Mouse (Mus musculus) midbrain, embryonic 11.5 days (tissue): Measurements from ENCODE around the gene Rnaset2a. TPM values are rescaled to one million over a fixed set of nuclear protein-coding genes. Genes with fewer than 3 reads are reported as not detected.
A peak's percentile ranks its signal among the peaks of the same experiment; 100 is the strongest.
"Not testable (repeated sequence)": the region's sequence is repeated elsewhere in the genome, so short reads cannot be mapped to it uniquely, and the experiment has no call there.

Experiments
- ATAC-seq: fragments of 200-750 bp; cut with Nextera tagmentation; 2 replicates; pipeline ENCODE4 v1.8.0; 2017; ENCODE audit warnings: moderate TSS enrichment, moderate library complexity; ENCODE audit not compliant: low FRiP score
- DNase-seq: peaks from one replicate; pipeline ENCODE4 v3.0.0; 2015; ENCODE audit warnings: low spot score; ENCODE audit errors: missing footprints
- H3K27ac ChIP-seq: fragments of 300-500 bp; sonication (generic); 2 replicates; pipeline ENCODE4 v1.5.1; 2014; ENCODE audit warnings: low read depth, low read length
- H3K27me3 ChIP-seq: fragments of 300-500 bp; sonication (generic); 2 replicates; pipeline ENCODE4 v1.6.1; 2014; ENCODE audit warnings: mild to moderate bottlenecking, low read length, moderate library complexity, mixed read lengths; ENCODE audit not compliant: control insufficient read depth, insufficient read depth
- H3K36me3 ChIP-seq: fragments of 300-500 bp; sonication (generic); 2 replicates; pipeline ENCODE4 v1.6.1; 2014; ENCODE audit warnings: mild to moderate bottlenecking, low read length, moderate library complexity, mixed read lengths; ENCODE audit not compliant: control insufficient read depth, insufficient read depth
- H3K4me1 ChIP-seq: fragments of 300-500 bp; sonication (generic); 2 replicates; pipeline ENCODE4 v1.6.1; 2014; ENCODE audit warnings: low read length; ENCODE audit not compliant: control insufficient read depth, insufficient read depth
- H3K4me2 ChIP-seq: fragments of 300-500 bp; sonication (generic); 2 replicates; pipeline ENCODE4 v1.6.1; 2014; ENCODE audit warnings: mild to moderate bottlenecking, moderate library complexity
- H3K4me3 ChIP-seq: fragments of 300-500 bp; sonication (generic); 2 replicates; pipeline ENCODE4 v1.5.1; 2014; ENCODE audit warnings: low read depth, low read length
- H3K9ac ChIP-seq: fragments of 300-500 bp; sonication (generic); 2 replicates; pipeline ENCODE4 v1.6.1; 2014; ENCODE audit warnings: low read length
- H3K9me3 ChIP-seq: fragments of 300-500 bp; sonication (generic); 2 replicates; pipeline ENCODE4 v1.6.1; 2016; ENCODE audit warnings: low read length; ENCODE audit not compliant: control insufficient read depth
- WGBS: fragments of 180-500 bp; shearing (Covaris S2); extraction: QIAGEN DNeasy Blood & Tissue Kit; methylation state at CpG from one replicate; pipeline ENCODE4 v1.1.7; 2014; 5-methylcytosine and 5-hydroxymethylcytosine counted together
- polyA plus RNA-seq: library from polyadenylated mRNA; unstranded; fragments of >200 nt; fragmentation: Nextera tagmentation; extraction: Ambion mirVana; gene quantifications from 2 replicates; pipeline ENCODE4 v1.2.1, GENCODE M21; 2014

The Rnaset2a gene
- polyA plus RNA-seq, 1 experiment from 2014 or later = 14.8 TPM

GRCm38 (mm10) chr17:8146931-8147330 is 966 bp downstream of the Rnaset2a start:
- DNase-seq, H3K4me1 ChIP-seq, H3K27me3 ChIP-seq, H3K9me3 ChIP-seq, H3K36me3 ChIP-seq, ATAC-seq, H3K27ac ChIP-seq: not testable (repeated sequence)
- H3K9ac ChIP-seq = peak overlapping the region; percentile 65; the same call in 1 of the 2 replicates
- WGBS = 29% methylated on average over 5 of the region's 5 CpGs
- peak overlapping the region; percentile 42 for H3K4me2 ChIP-seq
- H3K4me3 ChIP-seq = peak overlapping the region; percentile 43

- H3K4me1 ChIP-seq, ATAC-seq, H3K27ac ChIP-seq, H3K9ac ChIP-seq, H3K27me3 ChIP-seq, H3K4me2 ChIP-seq, H3K9me3 ChIP-seq, H3K4me3 ChIP-seq, H3K36me3 ChIP-seq, DNase-seq: not testable (repeated sequence)
- WGBS = 57% methylated on average over 13 of the region's 14 CpGs
These were observed 3.9 kb downstream of the Rnaset2a start for GRCm38 (mm10) chr17:8143802-8144673.

GRCm38 (mm10) chr17:8140210-8140609 is 7.7 kb downstream of the Rnaset2a start:
- not testable (repeated sequence) for H3K4me3 ChIP-seq, H3K9me3 ChIP-seq, ATAC-seq, H3K4me2 ChIP-seq, H3K9ac ChIP-seq, H3K27me3 ChIP-seq, DNase-seq, H3K27ac ChIP-seq, H3K4me1 ChIP-seq, H3K36me3 ChIP-seq
- 32% methylated on average over 3 of the region's 3 CpGs for WGBS

DNA sequence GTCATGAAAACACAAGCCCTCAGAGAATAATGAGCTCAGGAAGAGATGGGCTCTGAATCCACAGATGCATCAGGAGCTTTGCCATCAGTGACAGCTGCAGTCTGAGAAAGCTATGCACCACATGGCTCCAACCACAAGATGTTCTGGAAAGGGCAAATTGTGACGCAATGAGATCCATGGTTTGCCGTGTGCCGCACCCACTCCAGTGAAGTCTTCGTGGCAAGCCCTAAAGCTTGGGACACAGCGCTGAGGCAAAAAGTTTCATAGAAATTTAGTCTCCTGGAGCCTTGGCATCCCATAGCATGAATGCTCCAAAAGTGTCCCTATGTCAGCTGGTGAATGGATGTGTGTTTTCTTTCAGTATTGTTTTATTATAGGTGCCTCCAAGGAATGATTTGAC is 9.8 kb downstream of the Rnaset2a start:
- DNase-seq, ATAC-seq, H3K9me3 ChIP-seq, H3K4me1 ChIP-seq, H3K4me2 ChIP-seq, H3K9ac ChIP-seq, H3K4me3 ChIP-seq, H3K27ac ChIP-seq, H3K36me3 ChIP-seq, H3K27me3 ChIP-seq: not testable (repeated sequence)
- 97% methylated on average over 5 of the region's 5 CpGs for WGBS

- not testable (repeated sequence) for H3K9me3 ChIP-seq
These were observed 17.0 kb downstream of the Rnaset2a start for GRCm38 (mm10) chr17:8130849-8131248.

DNA sequence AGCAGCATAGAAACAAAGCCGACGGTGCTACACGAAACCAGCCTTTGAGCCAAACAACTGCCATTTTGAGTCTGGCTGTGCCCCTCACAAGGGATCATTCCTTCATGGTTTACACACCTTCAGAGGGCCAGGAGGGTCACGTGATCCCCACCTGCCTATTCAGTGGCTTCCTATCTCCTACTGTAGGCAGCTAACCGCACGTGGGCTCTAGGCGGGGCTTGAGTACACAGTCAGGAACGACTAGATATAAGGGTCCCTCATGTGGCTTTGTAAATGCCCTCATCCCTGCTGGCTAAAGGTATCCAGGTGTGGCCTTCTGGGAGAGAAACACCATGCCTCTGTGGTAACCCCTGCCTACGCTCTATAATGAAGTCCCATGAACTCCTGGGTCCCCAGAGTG is 18.3 kb downstream of the Rnaset2a start:
- H3K27ac ChIP-seq, H3K27me3 ChIP-seq, H3K4me2 ChIP-seq, H3K36me3 ChIP-seq, ATAC-seq, H3K4me1 ChIP-seq, H3K9me3 ChIP-seq, H3K4me3 ChIP-seq, DNase-seq, H3K9ac ChIP-seq: not testable (repeated sequence)
- WGBS = 84% methylated on average over 9 of the region's 9 CpGs

More at GRCm38 (mm10) chr17:8130849-8131248, 17.0 kb downstream of the Rnaset2a start:
- not testable (repeated sequence) for H3K27ac ChIP-seq, H3K27me3 ChIP-seq, H3K36me3 ChIP-seq, H3K9ac ChIP-seq, H3K4me2 ChIP-seq, ATAC-seq, H3K4me1 ChIP-seq, DNase-seq, H3K4me3 ChIP-seq
- no CpG with 5 or more reads among the region's 6 CpGs for WGBS

DNA sequence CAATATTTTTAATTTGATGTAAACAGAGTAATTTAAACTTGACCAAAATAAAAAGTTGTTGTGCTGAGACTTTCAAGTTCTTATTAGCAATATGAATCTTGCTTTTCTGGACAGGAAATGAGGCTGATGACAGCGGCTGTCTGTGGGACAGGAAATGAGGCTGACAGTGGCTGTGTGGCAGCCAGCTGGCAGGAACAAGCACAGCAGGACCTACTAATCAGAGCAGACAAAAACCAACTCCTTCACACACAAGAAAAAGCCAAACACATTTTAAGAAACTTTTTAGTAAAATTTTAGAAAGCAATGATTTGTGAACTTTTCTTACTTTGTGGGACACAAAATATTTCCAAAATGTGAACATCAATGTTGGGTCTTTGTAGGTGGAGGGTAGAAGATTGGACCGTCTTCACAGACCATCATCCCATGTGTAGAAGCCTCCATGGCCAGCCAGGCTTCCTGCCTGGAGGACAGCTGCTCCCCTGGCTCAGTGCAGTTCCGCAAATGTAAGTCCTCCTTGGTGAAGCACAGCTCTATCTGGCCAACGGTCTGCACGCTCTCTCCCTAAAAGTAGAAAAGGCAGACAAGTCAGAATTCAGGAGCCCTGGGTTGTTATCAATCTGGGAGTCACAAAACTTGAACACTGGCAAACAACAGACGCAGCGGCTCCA is 19.4 kb downstream of the Rnaset2a start:
- not testable (repeated sequence) for H3K4me2 ChIP-seq, H3K27ac ChIP-seq

GRCm38 (mm10) chr17:8124586-8124985 is 23.3 kb downstream of the Rnaset2a start:
- not testable (repeated sequence) for H3K36me3 ChIP-seq, H3K4me2 ChIP-seq, H3K4me3 ChIP-seq, H3K27me3 ChIP-seq, H3K4me1 ChIP-seq, ATAC-seq, H3K9ac ChIP-seq, H3K9me3 ChIP-seq, DNase-seq, H3K27ac ChIP-seq
- 94% methylated on average over 3 of the region's 6 CpGs for WGBS

More for the DNA sequence above, 19.4 kb downstream of the Rnaset2a start:
- H3K36me3 ChIP-seq, H3K27me3 ChIP-seq, H3K4me3 ChIP-seq, H3K9me3 ChIP-seq, ATAC-seq, H3K4me1 ChIP-seq, DNase-seq, H3K9ac ChIP-seq: not testable (repeated sequence)
- WGBS = 67% methylated on average over 1 of the region's 7 CpGs

- not testable (repeated sequence) for H3K4me2 ChIP-seq, H3K4me3 ChIP-seq, H3K4me1 ChIP-seq, H3K27ac ChIP-seq, H3K9me3 ChIP-seq, ATAC-seq, H3K27me3 ChIP-seq, DNase-seq, H3K9ac ChIP-seq, H3K36me3 ChIP-seq
- WGBS = no CpG with 5 or more reads among the region's 3 CpGs
These were observed 24.9 kb downstream of the Rnaset2a start for GRCm38 (mm10) chr17:8122974-8123373.
